Comparison of ENCODE assay signal across 25 mouse cellular contexts in the genomic region with DNA sequence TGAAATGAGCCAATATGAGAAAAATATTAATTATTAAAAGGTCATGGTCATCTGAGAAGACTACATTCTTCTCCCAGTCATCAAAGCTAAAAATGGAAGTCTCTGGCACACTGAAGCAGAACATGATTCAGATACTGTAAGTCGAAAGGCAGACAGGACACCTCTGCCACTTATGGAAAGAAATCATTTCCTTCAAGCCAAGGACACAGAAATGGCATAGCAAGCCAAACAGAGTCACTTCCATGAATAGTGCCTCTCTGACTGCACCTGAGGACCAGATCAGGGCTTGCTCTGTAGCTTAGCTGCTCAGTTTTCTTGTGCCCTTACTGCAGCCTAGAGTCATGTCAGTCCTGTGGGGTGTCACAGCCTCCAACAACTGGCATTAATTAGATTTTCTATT.
DNase-seq lines count a peak whose midpoint lies in the region; ATAC-seq and TF ChIP-seq lines count a peak whose summit lies in the region.
"Had no signal": no experiment of that assay in that cellular context is flagged by ENCODE, and none has a peak within 500 bp of the region (broad histone marks: within the 10 kb centered on the region; RNA-seq: fewer than 3 reads in every experiment).

No protein-coding gene starts in this region.

- no peak for TF ChIP-seq POLR2A in heart, adult 2 months (IDR thresholded peaks at IDR 0.05; ENCODE audit: insufficient read depth, low read depth, low read length)

- peak; percentile 5 to 37 for DNase-seq in adrenal gland, adult (ENCODE audit: inconsistent age in 2 of 2, low spot score in 1 of 2)
- no peak for DNase-seq in adrenal gland, postnatal 14 days
- peak; percentile 85 for DNase-seq in heart, adult 11 months
- no peak for DNase-seq in heart, postnatal 4 days
- DNase-seq in heart, adult 2 months, result peak in 1 of 2 experiments; percentile 18
- DNase-seq in heart, adult 9 months (ENCODE audit: low spot score in 2 of 2), result peak; percentile 17 to 24
- DNase-seq: adrenal gland, adult 8-10 months; B cell, adult 2 months; cerebellum, adult 11-12 months; cerebellum, adult 2 months; cerebellum, adult 9-10 months; cerebellum, postnatal 10 days; cerebellum, postnatal 25 days; forebrain, postnatal 0 days had no signal

- no peaks in the 10 kb centered on the region for H3K79me2 ChIP-seq in heart, adult 2 months (replicated peaks; ENCODE audit: control insufficient read depth, insufficient read depth, low read length)

- intact Hi-C loops in heart, adult 2 months (cut with DNase I), result no loop called here

- no peak for TF ChIP-seq CTCF in heart, adult 2 months (IDR thresholded peaks at IDR 0.05)

- no peaks in the 10 kb centered on the region for H3K36me3 ChIP-seq in heart, adult 2 months (ENCODE audit: control insufficient read depth, insufficient read depth, low read length)
- no peaks in the 10 kb centered on the region for H3K36me3 ChIP-seq in heart, embryonic 12.5 days
- H3K36me3 ChIP-seq in heart, embryonic 11.5 days (ENCODE audit: control insufficient read depth, insufficient read depth, low read length), result no peaks in the 10 kb centered on the region
- H3K36me3 ChIP-seq: embryonic facial prominence, embryonic 10.5 days; embryonic facial prominence, embryonic 12.5 days; forebrain, embryonic 15.5 days; G1E had no signal

- H3K9me3 ChIP-seq in heart, embryonic 12.5 days (replicated peaks), result no peaks in the 10 kb centered on the region
- no peaks in the 10 kb centered on the region for H3K9me3 ChIP-seq in heart, embryonic 11.5 days (replicated peaks; ENCODE audit: control insufficient read depth, low read length)
- H3K9me3 ChIP-seq: embryonic facial prominence, embryonic 10.5 days; embryonic facial prominence, embryonic 12.5 days; forebrain, embryonic 13.5 days; forebrain, embryonic 15.5 days; G1E had no signal

- WGBS in heart, adult 2 months, result 27% methylated on average over 1 of the region's 1 CpGs
- whole genome bisulfite sequencing in heart, embryonic 12.5 days, result 47% methylated on average over 1 of the region's 1 CpGs
- WGBS in heart, embryonic 11.5 days (ENCODE audit: insufficient replicate concordance), result 55% methylated on average over 1 of the region's 1 CpGs

- no peaks in the 10 kb centered on the region for H3K27me3 ChIP-seq in heart, adult 2 months (ENCODE audit: control insufficient read depth, insufficient read depth, low read length)
- H3K27me3 ChIP-seq in heart, embryonic 12.5 days (replicated peaks), result no peaks in the 10 kb centered on the region
- H3K27me3 ChIP-seq in heart, embryonic 11.5 days (ENCODE audit: control insufficient read depth, insufficient read depth, low read length), result no peaks in the 10 kb centered on the region
- H3K27me3 ChIP-seq: CH12.LX; embryonic facial prominence, embryonic 12.5 days; forebrain, embryonic 13.5 days; forebrain, embryonic 15.5 days; Patski had no signal

- no peak overlapping the region for H3K4me2 ChIP-seq in heart, embryonic 12.5 days
- no peak overlapping the region for H3K4me2 ChIP-seq in heart, embryonic 11.5 days
- H3K4me2 ChIP-seq: embryonic facial prominence, embryonic 12.5 days; forebrain, embryonic 13.5 days; forebrain, embryonic 15.5 days had no signal

- TF ChIP-seq EP300 in heart, adult 2 months (IDR thresholded peaks at IDR 0.05; ENCODE audit: insufficient read depth, low read depth, low read length), result no peak

- H3K4me1 ChIP-seq in heart, adult 2 months (ENCODE audit: control insufficient read depth, insufficient read depth, low read length), result no peaks in the 10 kb centered on the region; the same call in 1 of the 2 replicates
- no peaks in the 10 kb centered on the region for H3K4me1 ChIP-seq in heart, embryonic 12.5 days (replicated peaks)
- H3K4me1 ChIP-seq in heart, embryonic 11.5 days (ENCODE audit: control insufficient read depth, insufficient read depth, low read length), result no peaks in the 10 kb centered on the region
- H3K4me1 ChIP-seq: embryonic facial prominence, embryonic 10.5 days; embryonic facial prominence, embryonic 12.5 days; forebrain, embryonic 13.5 days; forebrain, embryonic 15.5 days had no signal

- ATAC-seq in heart, embryonic 12.5 days (ENCODE audit: insufficient number of reproducible peaks, low FRiP score), result no peak
- no peak for ATAC-seq in heart, embryonic 11.5 days (replicated peaks; ENCODE audit: insufficient number of reproducible peaks, low FRiP score, low TSS enrichment)
- ATAC-seq: activated CD4-positive, CD25-positive, alpha-beta regulatory T cell, adult 4 months; CD4-positive, CD25-positive, alpha-beta regulatory T cell, adult 4 months; forebrain, embryonic 13.5 days; forebrain, embryonic 15.5 days; forebrain, postnatal 0 days; Patski had no signal

- H3K9ac ChIP-seq in heart, adult 2 months (ENCODE audit: low read depth, low read length), result no peak overlapping the region
- H3K9ac ChIP-seq in heart, embryonic 12.5 days, result no peak overlapping the region
- H3K9ac ChIP-seq in heart, embryonic 11.5 days (ENCODE audit: low read depth, low read length), result no peak overlapping the region
- H3K9ac ChIP-seq: embryonic facial prominence, embryonic 12.5 days; forebrain, embryonic 13.5 days; forebrain, embryonic 15.5 days; forebrain, postnatal 0 days had no signal

- H3K27ac ChIP-seq in heart, adult 2 months, result peak overlapping the region; percentile 51
- H3K27ac ChIP-seq in heart, embryonic 12.5 days (ENCODE audit: poor library complexity, severe bottlenecking), result no peak overlapping the region
- no peak overlapping the region for H3K27ac ChIP-seq in heart, embryonic 11.5 days (ENCODE audit: low read depth, low read length)
- H3K27ac ChIP-seq: embryonic facial prominence, embryonic 10.5 days; embryonic facial prominence, embryonic 12.5 days; forebrain, embryonic 13.5 days; forebrain, embryonic 15.5 days had no signal

- no peak overlapping the region for H3K4me3 ChIP-seq in heart, adult 2 months
- no peak overlapping the region for H3K4me3 ChIP-seq in heart, embryonic 12.5 days
- H3K4me3 ChIP-seq in heart, embryonic 11.5 days (ENCODE audit: low read depth, low read length), result no peak overlapping the region
- H3K4me3 ChIP-seq: embryonic facial prominence, embryonic 10.5 days; embryonic facial prominence, embryonic 12.5 days; forebrain, embryonic 13.5 days; forebrain, embryonic 15.5 days had no signal

Comparison
In these comparisons a context has a peak if more than half of its experiments do, and no peak if none do; other contexts are left out.
1. DNase-seq: peak in adrenal gland, adult (2 of 2), heart, adult 11 months (single experiment) and heart, adult 9 months (2 of 2); none in adrenal gland, postnatal 14 days (single experiment) and heart, postnatal 4 days (single experiment).